Mouse (Mus musculus): ENCODE data around the gene Nwd2.

DNA sequence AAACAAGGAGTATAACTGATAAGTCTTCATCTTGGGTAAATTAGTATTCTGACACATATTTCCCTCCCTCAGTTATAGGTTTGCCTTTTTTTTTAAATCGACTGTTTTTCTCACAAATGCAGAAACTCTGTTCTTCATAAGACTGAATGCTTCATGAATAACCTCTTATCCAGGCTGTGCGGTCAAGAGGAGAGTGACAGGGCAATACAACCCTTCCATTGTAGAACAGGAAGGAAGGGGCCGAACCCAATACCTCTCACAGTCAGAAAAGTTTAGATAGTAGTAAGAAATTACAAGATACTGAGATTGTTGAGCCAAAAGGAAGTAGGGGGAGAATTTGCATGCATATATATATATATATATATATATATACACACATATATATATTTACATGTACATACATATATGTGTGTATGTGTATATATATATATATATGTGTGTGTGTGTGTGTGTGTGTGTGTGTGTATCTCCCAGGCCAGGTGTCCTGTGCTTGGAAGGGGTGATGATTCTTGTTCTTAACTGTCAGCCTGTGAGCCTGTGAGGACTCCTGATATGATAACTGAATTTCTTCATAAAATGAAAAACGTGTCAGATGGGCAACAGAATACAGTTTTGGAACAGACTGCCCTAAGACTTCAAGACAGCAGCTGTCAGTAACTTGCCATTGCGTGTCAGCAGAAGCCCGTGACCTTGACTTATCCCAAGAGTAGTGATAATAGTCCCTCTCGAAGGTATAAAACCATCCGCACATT lies 175.9 kb downstream of the Nwd2 start:
- TF ChIP-seq CTCF (IDR thresholded peaks at IDR 0.05; ENCODE audit: borderline replicate concordance, extremely low read depth, insufficient read depth, insufficient read length), result no peak
- no peak for TF ChIP-seq POLR2A (IDR thresholded peaks at IDR 0.05; ENCODE audit: borderline replicate concordance, extremely low read depth, insufficient read depth, insufficient read length, poor library complexity, severe bottlenecking)

Measured in brain, embryonic 14.5 days (tissue).